Mouse (Mus musculus) myocyte (in vitro differentiated cells): Measurements from ENCODE around the gene Fbxl12. TPM values are rescaled to one million over a fixed set of nuclear protein-coding genes. Genes with fewer than 3 reads are reported as not detected.
A peak's percentile ranks its signal among the peaks of the same experiment; 100 is the strongest.

Experiments used
- H3K27me3 ChIP-seq: one replicate; pipeline ENCODE4 v1.6.1; 2011; ENCODE audit not compliant: control insufficient read depth, insufficient read depth, insufficient read length
- H3K36me3 ChIP-seq: one replicate; pipeline ENCODE4 v1.6.1; 2011; ENCODE audit not compliant: control insufficient read depth, insufficient read depth
- H3K4me2 ChIP-seq: one replicate; pipeline ENCODE4 v1.6.1; 2011; ENCODE audit warnings: low read depth, control low read depth
- H3K4me3 ChIP-seq: one replicate; pipeline ENCODE4 v1.5.1; 2011; ENCODE audit warnings: mild to moderate bottlenecking, control low read depth, moderate library complexity
- H3K79me2 ChIP-seq: one replicate; pipeline ENCODE4 v1.6.1; 2011; ENCODE audit not compliant: control insufficient read depth, insufficient read depth
- H3ac ChIP-seq: one replicate; pipeline ENCODE4 v1.6.1; 2011; ENCODE audit not compliant: control insufficient read depth, insufficient read length
- CEBPB ChIP-seq: IDR thresholded peaks from 2 replicates; pipeline ENCODE4 v1.6.1; 2011; ENCODE audit warnings: mild to moderate bottlenecking, moderate library complexity; ENCODE audit not compliant: poor library complexity, insufficient read depth, severe bottlenecking
- E2F4 ChIP-seq: IDR thresholded peaks from one replicate; pipeline ENCODE4 v1.6.1; 2011; ENCODE audit warnings: mild to moderate bottlenecking, control low read depth, moderate library complexity; ENCODE audit not compliant: insufficient read depth
- MAX ChIP-seq: IDR thresholded peaks from one replicate; pipeline ENCODE4 v1.6.1; 2011; ENCODE audit warnings: low read depth, mild to moderate bottlenecking, control low read depth
- MYOD1 ChIP-seq, 3 experiments: IDR thresholded peaks; one replicate each; pipeline ENCODE4 v1.6.1; 2011; ENCODE audit warnings: control low read depth in 2 of 3, low read depth in 2 of 3, mild to moderate bottlenecking in 2 of 3, moderate library complexity in 1 of 3; ENCODE audit not compliant: insufficient read length in 2 of 3, control insufficient read depth in 1 of 3
- MYOG ChIP-seq, 3 experiments: IDR thresholded peaks; one replicate each; pipeline ENCODE4 v1.6.1; 2011; ENCODE audit warnings: control low read depth in 2 of 3, low read depth in 2 of 3, mild to moderate bottlenecking in 2 of 3; ENCODE audit not compliant: insufficient read length in 2 of 3, control insufficient read depth in 1 of 3, insufficient read depth in 1 of 3
- POLR2A ChIP-seq: IDR thresholded peaks from one replicate; pipeline ENCODE4 v1.6.1; 2011; ENCODE audit warnings: low read depth, mild to moderate bottlenecking, control low read depth, moderate library complexity; ENCODE audit not compliant: insufficient read length
- POLR2AphosphoS2 ChIP-seq: IDR thresholded peaks from one replicate; pipeline ENCODE4 v1.6.1; 2011; ENCODE audit warnings: low read depth, control low read depth; ENCODE audit not compliant: insufficient read length
- REST ChIP-seq: IDR thresholded peaks from one replicate; pipeline ENCODE4 v1.6.1; 2011; ENCODE audit warnings: mild to moderate bottlenecking, control low read depth, moderate library complexity; ENCODE audit not compliant: insufficient read depth, insufficient read length
- SRF ChIP-seq: IDR thresholded peaks from one replicate; pipeline ENCODE4 v1.6.1; 2011; ENCODE audit warnings: low read depth; ENCODE audit not compliant: control insufficient read depth, insufficient read length
- TCF12 ChIP-seq: IDR thresholded peaks from one replicate; pipeline ENCODE4 v1.6.1; 2011; ENCODE audit warnings: mild to moderate bottlenecking, control low read depth; ENCODE audit not compliant: poor library complexity, insufficient read depth, severe bottlenecking
- TCF3 ChIP-seq: IDR thresholded peaks from one replicate; pipeline ENCODE4 v1.6.1; 2011; ENCODE audit warnings: low read depth, control low read depth; ENCODE audit not compliant: insufficient read length
- USF1 ChIP-seq: IDR thresholded peaks from one replicate; pipeline ENCODE4 v1.6.1; 2011; ENCODE audit warnings: low read depth, mild to moderate bottlenecking, control low read depth, moderate library complexity
- polyA plus RNA-seq: library from polyadenylated mRNA; unstranded; fragments of >200 nt; fragmentation: generic; extraction: Trizol; gene quantifications from one replicate; pipeline ENCODE4 v1.2.1, GENCODE M21; 2012; ENCODE audit warnings: missing spikeins

The Fbxl12 gene
- polyA plus RNA-seq, 1 experiment = 10.6 TPM

DNA sequence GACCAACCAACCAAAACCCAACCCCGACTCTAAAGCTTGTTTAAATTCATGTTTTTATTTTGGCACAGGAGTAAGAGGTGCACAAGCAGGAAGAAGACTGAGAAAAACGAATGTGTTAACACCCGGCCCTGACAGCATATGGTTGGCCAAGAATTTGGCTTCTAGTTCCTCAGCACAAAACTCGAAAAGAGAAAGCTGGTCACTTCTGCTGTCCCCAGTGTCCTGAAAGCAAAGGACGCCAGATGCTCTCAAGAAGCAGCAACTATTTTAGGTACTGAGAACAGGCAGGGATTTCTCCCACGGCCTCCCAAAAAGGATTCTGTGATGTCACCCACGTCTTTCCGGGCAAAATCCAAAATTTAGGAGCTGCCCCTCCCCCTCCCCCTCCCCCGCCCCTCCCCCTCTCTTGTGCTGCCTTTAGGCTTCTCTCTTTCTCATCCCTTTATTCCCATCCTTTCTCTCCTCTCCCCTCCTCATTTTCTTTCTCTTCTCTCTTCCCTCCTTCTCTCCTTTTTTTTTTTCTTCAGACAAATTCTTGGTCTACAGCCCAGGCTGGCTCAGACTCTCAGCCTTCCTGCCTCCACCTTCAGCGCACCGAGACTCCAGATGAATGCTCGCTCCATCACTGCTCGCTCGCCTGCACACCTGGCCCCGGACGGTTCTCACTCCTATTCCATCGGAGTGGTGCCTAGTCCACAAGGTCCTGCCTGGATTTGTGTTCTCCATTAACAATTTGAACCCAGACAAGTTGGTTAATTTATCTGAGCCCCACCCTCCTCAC lies 40.7 kb upstream of the Fbxl12 start:
- Histone ChIP-seq H3K27me3 (peaks cover 8% of the 10 kb centered on the region), H3ac (no peak overlapping the region), H3K36me3 (no peaks in the 10 kb centered on the region), H3K79me2 (no peaks in the 10 kb centered on the region), H3K4me3 (no peak overlapping the region), H3K4me2 (no peak overlapping the region)
- TF ChIP-seq CEBPB (no peak), E2F4 (no peak), TCF12 (no peak), MYOG (IDR thresholded peaks at IDR 0.05; ENCODE audit: control insufficient read depth in 1 of 3, insufficient read depth in 1 of 3, insufficient read length in 2 of 3, low read depth in 2 of 3) (no peak), POLR2A (no peak), REST (no peak), USF1 (no peak), SRF (no peak), MAX (no peak), TCF3 (no peak), MYOD1 (IDR thresholded peaks at IDR 0.05; ENCODE audit: control insufficient read depth in 1 of 3, insufficient read length in 2 of 3, low read depth in 2 of 3) (no peak), POLR2AphosphoS2 (no peak)

DNA sequence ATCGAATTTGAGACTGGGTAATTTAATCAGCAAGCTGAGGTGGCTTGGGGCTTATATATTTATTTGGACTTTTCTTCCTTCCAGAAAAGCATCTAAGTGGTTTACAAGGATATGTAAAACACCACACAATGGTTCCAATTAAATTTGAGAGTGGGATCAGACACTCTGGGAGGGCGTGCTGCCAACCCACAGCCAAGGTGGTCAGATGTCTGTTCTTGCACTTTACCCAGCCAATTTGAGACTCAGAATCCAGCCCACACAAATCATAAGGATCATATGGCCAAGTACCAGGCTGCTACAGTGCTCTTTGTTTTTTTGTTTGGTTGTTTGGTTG lies 37.8 kb upstream of the Fbxl12 start:
- Histone ChIP-seq H3K4me3 (no peak overlapping the region), H3K36me3 (no peaks in the 10 kb centered on the region), H3K4me2 (no peak overlapping the region), H3K79me2 (no peaks in the 10 kb centered on the region), H3K27me3 (peaks cover 12% of the 10 kb centered on the region), H3ac (no peak overlapping the region)
- TF ChIP-seq CEBPB (no peak), MYOD1 (IDR thresholded peaks at IDR 0.05; ENCODE audit: control insufficient read depth in 1 of 3, insufficient read length in 2 of 3, low read depth in 2 of 3) (no peak), USF1 (no peak), MYOG (IDR thresholded peaks at IDR 0.05; ENCODE audit: control insufficient read depth in 1 of 3, insufficient read depth in 1 of 3, insufficient read length in 2 of 3, low read depth in 2 of 3) (no peak), SRF (no peak), TCF12 (no peak), MAX (no peak)

GRCm38 (mm10) chr9:20681546-20682388 lies 37.2 kb upstream of the Fbxl12 start:
- H3K27me3 ChIP-seq = peaks cover 10% of the 10 kb centered on the region
- TF ChIP-seq MYOD1 (IDR thresholded peaks at IDR 0.05; ENCODE audit: control insufficient read depth in 1 of 3, insufficient read length in 2 of 3, low read depth in 2 of 3) (peak in 1 of 3 experiments; percentile 8), POLR2A (no peak), SRF (no peak), MAX (no peak), TCF12 (no peak), REST (no peak), POLR2AphosphoS2 (no peak)
- no peaks in the 10 kb centered on the region for H3K36me3 ChIP-seq
- H3ac ChIP-seq = no peak overlapping the region
- no peaks in the 10 kb centered on the region for H3K79me2 ChIP-seq
- H3K4me3 ChIP-seq = no peak overlapping the region
- H3K4me2 ChIP-seq = no peak overlapping the region

DNA sequence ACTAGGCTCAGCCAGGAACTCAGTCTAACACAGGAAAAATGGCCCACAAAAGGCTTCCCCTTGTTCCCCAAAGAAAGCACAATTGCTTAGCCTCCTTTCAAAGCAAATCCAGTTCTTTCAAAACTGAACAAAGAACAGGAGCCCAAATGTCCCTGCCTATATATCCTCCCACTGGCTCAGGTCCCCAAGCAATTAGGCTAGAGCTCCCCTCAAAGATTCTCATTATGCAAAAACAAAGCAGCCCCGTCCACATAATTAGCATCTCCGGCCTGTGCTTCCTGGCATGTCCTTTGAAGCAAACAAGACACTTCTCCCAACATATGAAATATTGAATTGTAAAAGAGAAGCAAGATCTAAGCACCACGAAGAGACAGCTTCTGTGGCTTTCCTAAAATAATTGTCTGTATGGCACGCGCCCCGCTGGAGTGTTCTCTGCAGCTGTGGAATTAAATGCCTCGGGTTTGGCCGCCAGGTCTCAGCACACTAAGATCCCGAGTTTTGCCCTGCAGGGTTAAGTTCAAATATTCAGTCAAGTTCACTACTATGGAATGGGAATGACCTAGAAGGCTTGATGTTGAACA lies 35.9 kb upstream of the Fbxl12 start:
- peaks cover 8% of the 10 kb centered on the region for H3K27me3 ChIP-seq
- TF ChIP-seq POLR2AphosphoS2 = no peak
- TF ChIP-seq MAX = no peak
- no peak for TF ChIP-seq TCF3
- TF ChIP-seq SRF = no peak
- no peak for TF ChIP-seq MYOG (IDR thresholded peaks at IDR 0.05; ENCODE audit: control insufficient read depth in 1 of 3, insufficient read depth in 1 of 3, insufficient read length in 2 of 3, low read depth in 2 of 3)
- TF ChIP-seq TCF12 = no peak
- TF ChIP-seq E2F4 = no peak
- TF ChIP-seq POLR2A = no peak
- TF ChIP-seq CEBPB = no peak
- no peak for TF ChIP-seq MYOD1 (IDR thresholded peaks at IDR 0.05; ENCODE audit: control insufficient read depth in 1 of 3, insufficient read length in 2 of 3, low read depth in 2 of 3)
- no peaks in the 10 kb centered on the region for H3K36me3 ChIP-seq
- H3ac ChIP-seq = no peak overlapping the region
- H3K4me2 ChIP-seq = no peak overlapping the region
- H3K4me3 ChIP-seq = no peak overlapping the region
- H3K79me2 ChIP-seq = no peaks in the 10 kb centered on the region
